Mouse (Mus musculus): ENCODE measurements at regions not wholly inside any gene's neighbourhood (a gene's known extent, or its start where the extent isn't known, plus 50 kb on each side); places are given as distances from the start of the nearest gene placed in this dataset.

- ATAC-seq (ENCODE audit: insufficient number of reproducible peaks, insufficient read depth, low FRiP score, low read depth) = no peak
- H3K4me3 ChIP-seq (ENCODE audit: control insufficient read depth in 1 of 2, insufficient read depth in 1 of 2, low read depth in 1 of 2, low read length in 2 of 2) = no peak overlapping the region
- 72% methylated on average over 5 of the region's 5 CpGs for WGBS
Measured at GRCm38 (mm10) chr3:137190489-137190888, 150.4 kb upstream of the Emcn start.

GRCm38 (mm10) chr3:137191009-137191408 is 149.9 kb upstream of the Emcn start:
- Histone ChIP-seq H3K27me3 (ENCODE audit: control insufficient read depth, insufficient read depth, low read length) (no peaks in the 10 kb centered on the region), H3K27ac (replicated peaks in 1 of 2; ENCODE audit: control insufficient read depth in 1 of 2, insufficient read depth in 1 of 2, low read depth in 2 of 2, low read length in 2 of 2) (no peak overlapping the region), H3K4me2 (ENCODE audit: low read length) (no peak overlapping the region), H3K4me1 (ENCODE audit: control insufficient read depth in 2 of 2, insufficient read depth in 2 of 2, low read length in 2 of 2) (no peaks in the 10 kb centered on the region), H3K9ac (ENCODE audit: low read length) (no peak overlapping the region), H3K36me3 (ENCODE audit: control insufficient read depth, insufficient read depth, low read length) (no peaks in the 10 kb centered on the region), H3K9me3 (ENCODE audit: control insufficient read depth, low read length) (no peaks in the 10 kb centered on the region), H3K4me3 (ENCODE audit: control insufficient read depth in 1 of 2, insufficient read depth in 1 of 2, low read depth in 1 of 2, low read length in 2 of 2) (no peak overlapping the region)
- ATAC-seq (ENCODE audit: insufficient number of reproducible peaks, insufficient read depth, low FRiP score, low read depth) = no peak
- 88% methylated on average over 4 of the region's 4 CpGs for WGBS

More at GRCm38 (mm10) chr3:137190489-137190888, 150.4 kb upstream of the Emcn start:
- Histone ChIP-seq H3K4me2 (ENCODE audit: low read length) (no peak overlapping the region), H3K27ac (replicated peaks in 1 of 2; ENCODE audit: control insufficient read depth in 1 of 2, insufficient read depth in 1 of 2, low read depth in 2 of 2, low read length in 2 of 2) (no peak overlapping the region), H3K36me3 (ENCODE audit: control insufficient read depth, insufficient read depth, low read length) (no peaks in the 10 kb centered on the region), H3K9ac (ENCODE audit: low read length) (no peak overlapping the region), H3K4me1 (ENCODE audit: control insufficient read depth in 2 of 2, insufficient read depth in 2 of 2, low read length in 2 of 2) (no peaks in the 10 kb centered on the region), H3K27me3 (ENCODE audit: control insufficient read depth, insufficient read depth, low read length) (no peaks in the 10 kb centered on the region), H3K9me3 (ENCODE audit: control insufficient read depth, low read length) (no peaks in the 10 kb centered on the region)

DNA sequence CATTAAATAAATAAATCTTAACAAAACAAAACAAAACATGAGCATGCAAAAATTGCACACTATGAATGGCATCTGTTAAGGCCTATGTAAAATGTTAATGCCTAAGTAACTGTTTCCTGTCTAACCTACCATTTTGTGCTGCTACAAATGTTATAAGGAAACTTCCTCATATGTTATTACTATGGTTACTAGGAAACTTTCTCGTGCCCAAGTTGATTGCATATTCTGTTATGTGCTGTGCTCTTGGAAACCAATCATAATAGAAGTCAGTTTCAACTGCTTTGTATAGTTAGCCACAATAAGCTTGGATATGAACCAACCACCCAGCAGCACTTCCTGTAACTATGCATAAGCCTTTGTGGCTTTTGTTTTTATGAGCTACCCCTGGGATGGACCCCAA is 147.0 kb upstream of the Emcn start:
- ATAC-seq (ENCODE audit: insufficient number of reproducible peaks, insufficient read depth, low FRiP score, low read depth) = no peak
- H3K4me1 ChIP-seq (ENCODE audit: control insufficient read depth in 2 of 2, insufficient read depth in 2 of 2, low read length in 2 of 2) = no peaks in the 10 kb centered on the region
- H3K4me3 ChIP-seq (ENCODE audit: control insufficient read depth in 1 of 2, insufficient read depth in 1 of 2, low read depth in 1 of 2, low read length in 2 of 2) = no peak overlapping the region
- H3K36me3 ChIP-seq (ENCODE audit: control insufficient read depth, insufficient read depth, low read length) = no peaks in the 10 kb centered on the region
- H3K9ac ChIP-seq (ENCODE audit: low read length) = no peak overlapping the region
- H3K4me2 ChIP-seq (ENCODE audit: low read length) = no peak overlapping the region
- no peaks in the 10 kb centered on the region for H3K9me3 ChIP-seq (ENCODE audit: control insufficient read depth, low read length)
- H3K27ac ChIP-seq (replicated peaks in 1 of 2; ENCODE audit: control insufficient read depth in 1 of 2, insufficient read depth in 1 of 2, low read depth in 2 of 2, low read length in 2 of 2) = no peak overlapping the region
- WGBS = 54% methylated on average over 1 of the region's 1 CpGs
- H3K27me3 ChIP-seq (ENCODE audit: control insufficient read depth, insufficient read depth, low read length) = no peaks in the 10 kb centered on the region

GRCm38 (mm10) chr3:137211667-137212066 is 129.2 kb upstream of the Emcn start:
- no peak overlapping the region for H3K4me3 ChIP-seq (ENCODE audit: control insufficient read depth in 1 of 2, insufficient read depth in 1 of 2, low read depth in 1 of 2, low read length in 2 of 2)
- no peaks in the 10 kb centered on the region for H3K27me3 ChIP-seq (ENCODE audit: control insufficient read depth, insufficient read depth, low read length)
- no peak overlapping the region for H3K9ac ChIP-seq (ENCODE audit: low read length)
- H3K36me3 ChIP-seq (ENCODE audit: control insufficient read depth, insufficient read depth, low read length) = no peaks in the 10 kb centered on the region
- no peak overlapping the region for H3K27ac ChIP-seq (replicated peaks in 1 of 2; ENCODE audit: control insufficient read depth in 1 of 2, insufficient read depth in 1 of 2, low read depth in 2 of 2, low read length in 2 of 2)
- WGBS = 78% methylated on average over 3 of the region's 3 CpGs
- no peak for ATAC-seq (ENCODE audit: insufficient number of reproducible peaks, insufficient read depth, low FRiP score, low read depth)
- H3K4me1 ChIP-seq (ENCODE audit: control insufficient read depth in 2 of 2, insufficient read depth in 2 of 2, low read length in 2 of 2) = no peaks in the 10 kb centered on the region
- no peak overlapping the region for H3K4me2 ChIP-seq (ENCODE audit: low read length)
- H3K9me3 ChIP-seq (ENCODE audit: control insufficient read depth, low read length) = no peaks in the 10 kb centered on the region

GRCm38 (mm10) chr3:137216036-137216435 is 124.8 kb upstream of the Emcn start:
- no peak for ATAC-seq (ENCODE audit: insufficient number of reproducible peaks, insufficient read depth, low FRiP score, low read depth)
- H3K9me3 ChIP-seq (ENCODE audit: control insufficient read depth, low read length) = no peaks in the 10 kb centered on the region
- no peaks in the 10 kb centered on the region for H3K4me1 ChIP-seq (ENCODE audit: control insufficient read depth in 2 of 2, insufficient read depth in 2 of 2, low read length in 2 of 2)
- no peak overlapping the region for H3K9ac ChIP-seq (ENCODE audit: low read length)
- no peak overlapping the region for H3K27ac ChIP-seq (replicated peaks in 1 of 2; ENCODE audit: control insufficient read depth in 1 of 2, insufficient read depth in 1 of 2, low read depth in 2 of 2, low read length in 2 of 2)
- H3K4me2 ChIP-seq (ENCODE audit: low read length) = no peak overlapping the region
- no peak overlapping the region for H3K4me3 ChIP-seq (ENCODE audit: control insufficient read depth in 1 of 2, insufficient read depth in 1 of 2, low read depth in 1 of 2, low read length in 2 of 2)
- 74% methylated on average over 1 of the region's 1 CpGs for WGBS
- H3K36me3 ChIP-seq (ENCODE audit: control insufficient read depth, insufficient read depth, low read length) = no peaks in the 10 kb centered on the region
- no peaks in the 10 kb centered on the region for H3K27me3 ChIP-seq (ENCODE audit: control insufficient read depth, insufficient read depth, low read length)

- H3K4me1 ChIP-seq (ENCODE audit: control insufficient read depth in 2 of 2, insufficient read depth in 2 of 2, low read length in 2 of 2) = no peaks in the 10 kb centered on the region
- no peak overlapping the region for H3K4me3 ChIP-seq (ENCODE audit: control insufficient read depth in 1 of 2, insufficient read depth in 1 of 2, low read depth in 1 of 2, low read length in 2 of 2)
- H3K27ac ChIP-seq (replicated peaks in 1 of 2; ENCODE audit: control insufficient read depth in 1 of 2, insufficient read depth in 1 of 2, low read depth in 2 of 2, low read length in 2 of 2) = no peak overlapping the region
- no peak overlapping the region for H3K9ac ChIP-seq (ENCODE audit: low read length)
- H3K9me3 ChIP-seq (ENCODE audit: control insufficient read depth, low read length) = no peaks in the 10 kb centered on the region
- no peak overlapping the region for H3K4me2 ChIP-seq (ENCODE audit: low read length)
- ATAC-seq (ENCODE audit: insufficient number of reproducible peaks, insufficient read depth, low FRiP score, low read depth) = peak; percentile 56; the same call in 1 of the 2 replicates
- no peaks in the 10 kb centered on the region for H3K36me3 ChIP-seq (ENCODE audit: control insufficient read depth, insufficient read depth, low read length)
- no peaks in the 10 kb centered on the region for H3K27me3 ChIP-seq (ENCODE audit: control insufficient read depth, insufficient read depth, low read length)
Measured at GRCm38 (mm10) chr3:137217245-137217644, 123.6 kb upstream of the Emcn start.

DNA sequence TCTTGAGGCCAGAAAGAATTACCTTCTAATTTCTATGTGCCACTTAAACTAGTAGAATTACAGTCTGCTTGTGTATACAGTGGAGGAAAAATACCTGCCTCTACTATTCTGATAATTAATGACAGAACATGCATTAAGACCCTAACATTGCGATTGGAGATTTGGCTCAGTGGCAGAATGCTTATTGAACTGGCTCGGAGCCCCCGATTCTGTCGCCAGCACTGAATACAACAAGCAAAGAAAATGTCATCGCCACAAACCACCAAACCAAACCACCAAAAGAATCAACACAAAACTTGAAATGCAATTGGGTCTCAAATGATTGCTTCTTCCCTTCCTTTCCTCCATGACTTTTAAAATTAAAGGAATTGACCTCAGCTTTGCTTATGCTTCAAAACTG is 122.9 kb upstream of the Emcn start:
- ATAC-seq (ENCODE audit: insufficient number of reproducible peaks, insufficient read depth, low FRiP score, low read depth) = no peak

DNA sequence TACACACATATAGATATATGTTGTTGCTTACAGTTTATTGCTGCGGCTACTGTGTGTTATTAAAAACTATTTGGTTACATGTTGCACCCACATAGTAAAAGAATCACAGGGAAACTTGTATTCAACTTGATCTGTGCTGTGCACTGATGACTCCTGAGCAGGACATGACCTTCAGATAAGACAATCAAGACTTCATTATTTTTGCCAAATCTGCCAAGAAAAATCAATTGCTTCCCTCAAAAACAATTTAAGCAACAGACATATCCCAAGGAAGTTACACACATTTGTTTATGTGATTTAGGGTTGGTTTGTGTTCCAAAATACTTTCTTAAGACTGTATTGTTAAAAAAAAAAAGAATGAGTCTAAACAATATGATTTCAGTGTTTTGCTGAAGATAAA is 114.7 kb upstream of the Emcn start:
- no peak overlapping the region for H3K27ac ChIP-seq (replicated peaks in 1 of 2; ENCODE audit: control insufficient read depth in 1 of 2, insufficient read depth in 1 of 2, low read depth in 2 of 2, low read length in 2 of 2)
- H3K27me3 ChIP-seq (ENCODE audit: control insufficient read depth, insufficient read depth, low read length) = no peaks in the 10 kb centered on the region
- WGBS = 74% methylated on average over 1 of the region's 1 CpGs
- H3K4me1 ChIP-seq (ENCODE audit: control insufficient read depth in 2 of 2, insufficient read depth in 2 of 2, low read length in 2 of 2) = peaks cover 2 to 3% of the 10 kb centered on the region in 2 experiments; a peak in 1 of 4 replicates
- no peak overlapping the region for H3K9ac ChIP-seq (ENCODE audit: low read length)
- H3K9me3 ChIP-seq (ENCODE audit: control insufficient read depth, low read length) = no peaks in the 10 kb centered on the region
- no peaks in the 10 kb centered on the region for H3K36me3 ChIP-seq (ENCODE audit: control insufficient read depth, insufficient read depth, low read length)
- no peak overlapping the region for H3K4me3 ChIP-seq (ENCODE audit: control insufficient read depth in 1 of 2, insufficient read depth in 1 of 2, low read depth in 1 of 2, low read length in 2 of 2)
- H3K4me2 ChIP-seq (ENCODE audit: low read length) = no peak overlapping the region
- ATAC-seq (ENCODE audit: insufficient number of reproducible peaks, insufficient read depth, low FRiP score, low read depth) = no peak

More for the DNA sequence above, 122.9 kb upstream of the Emcn start:
- 91% methylated on average over 5 of the region's 5 CpGs for WGBS
- Histone ChIP-seq H3K4me3 (ENCODE audit: control insufficient read depth in 1 of 2, insufficient read depth in 1 of 2, low read depth in 1 of 2, low read length in 2 of 2) (no peak overlapping the region), H3K4me2 (ENCODE audit: low read length) (no peak overlapping the region), H3K27me3 (ENCODE audit: control insufficient read depth, insufficient read depth, low read length) (no peaks in the 10 kb centered on the region), H3K9ac (ENCODE audit: low read length) (no peak overlapping the region), H3K4me1 (ENCODE audit: control insufficient read depth in 2 of 2, insufficient read depth in 2 of 2, low read length in 2 of 2) (no peaks in the 10 kb centered on the region), H3K9me3 (ENCODE audit: control insufficient read depth, low read length) (no peaks in the 10 kb centered on the region), H3K27ac (replicated peaks in 1 of 2; ENCODE audit: control insufficient read depth in 1 of 2, insufficient read depth in 1 of 2, low read depth in 2 of 2, low read length in 2 of 2) (no peak overlapping the region), H3K36me3 (ENCODE audit: control insufficient read depth, insufficient read depth, low read length) (no peaks in the 10 kb centered on the region)

Measured in heart, embryonic 14.5 days (tissue).